Mouse (Mus musculus) cerebellum, postnatal 14 days (tissue): ENCODE results near the gene Sdhaf4.
"Not testable (repeated sequence)": the region's sequence is repeated elsewhere in the genome, so short reads cannot be mapped to it uniquely, and the experiment has no call there.

Experiments
- DNase-seq, 2 experiments: peaks; one replicate each; pipeline ENCODE4 v3.0.0; 2021; ENCODE audit warnings: mixed read lengths in 2 of 2

Sdhaf4 gene

DNA sequence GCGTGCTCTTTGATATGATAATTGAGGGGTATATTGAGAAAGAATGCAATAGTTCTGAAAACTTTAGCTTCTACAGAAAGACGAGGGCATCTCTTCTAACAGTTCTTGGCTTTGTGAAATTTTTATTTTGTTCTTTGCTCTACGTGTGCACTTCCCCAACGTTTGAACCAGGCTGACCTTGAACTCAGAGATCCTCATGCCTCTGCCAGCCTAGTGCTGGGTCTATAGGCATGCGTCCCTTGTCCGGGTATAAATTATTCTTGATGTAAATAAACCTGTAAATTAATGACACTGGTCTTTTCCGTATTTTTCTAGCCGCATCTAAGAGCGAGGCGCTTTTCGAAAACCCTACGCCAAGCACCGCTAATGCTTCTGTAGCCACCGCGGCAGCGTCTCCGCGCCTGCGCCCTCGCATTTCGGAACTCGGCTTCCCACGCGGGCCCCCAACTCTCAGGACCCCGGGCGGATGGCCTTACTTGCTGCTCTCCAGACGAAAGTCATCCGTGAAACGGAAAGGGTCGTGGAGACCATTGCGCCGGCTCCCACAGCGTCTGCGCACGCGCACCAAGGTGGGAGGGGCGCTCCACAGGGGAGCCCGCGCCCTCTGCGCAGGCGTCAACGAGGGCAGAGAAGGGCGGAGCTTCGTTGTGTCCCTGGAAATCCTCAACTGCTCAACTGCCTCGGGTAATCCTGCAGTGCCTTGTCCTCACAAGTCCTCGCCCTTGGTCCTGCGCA, at the start of gene Sdhaf4:
Gene Sdhaf4, minus strand, starts transcription at position 587 of the 735 bp plus-strand sequence.
- DNase-seq, result peak; percentile 95 to 97

GRCm38 (mm10) chr1:24046730-24047510, 41.5 kb upstream of the Sdhaf4 start:
- DNase-seq, result peak; percentile 10 to 18

DNA sequence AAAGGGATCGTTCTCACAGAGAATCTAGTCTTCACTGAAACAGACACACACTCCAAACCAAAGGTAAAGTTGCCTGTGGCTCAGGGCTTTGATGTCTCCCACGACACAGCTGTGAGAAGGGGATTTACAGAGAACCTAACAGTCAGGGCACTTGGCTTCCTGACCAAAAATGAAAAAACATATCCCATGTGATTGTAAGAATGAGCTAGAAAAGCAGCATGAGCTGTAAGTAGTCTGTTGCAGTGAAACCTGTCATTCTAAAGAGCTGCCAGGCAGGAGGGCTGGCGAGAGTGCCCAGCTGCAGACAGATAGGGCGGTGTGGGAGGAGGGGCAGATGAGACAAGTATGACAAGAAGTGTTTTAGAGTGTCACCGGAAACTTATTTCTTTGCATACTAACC, 40.2 kb upstream of the Sdhaf4 start:
- DNase-seq, result no peak

GRCm38 (mm10) chr1:24043007-24043406, 37.6 kb upstream of the Sdhaf4 start:
- no peak for DNase-seq

- peak; percentile 21 to 24 for DNase-seq
These were observed 28.4 kb upstream of the Sdhaf4 start for GRCm38 (mm10) chr1:24033759-24034423.

DNA sequence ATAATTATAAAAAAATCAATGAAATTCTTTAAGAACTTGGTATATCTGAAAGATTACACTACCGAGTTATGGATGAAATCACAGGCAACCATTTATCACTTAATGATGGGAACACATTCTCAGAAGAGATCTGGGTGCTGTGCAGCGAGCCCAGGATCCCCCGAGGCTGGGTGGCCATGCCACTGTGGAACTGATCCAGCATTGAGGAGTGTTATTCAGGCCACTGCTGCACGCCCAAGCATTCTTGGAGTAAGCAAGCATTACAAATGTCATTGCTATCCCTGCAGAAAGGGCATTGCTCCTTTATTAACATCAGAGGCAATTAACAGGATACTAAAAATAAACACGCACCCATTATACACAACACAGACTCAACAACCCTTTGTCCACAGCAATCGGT, 5.4 kb upstream of the Sdhaf4 start:
- no peak for DNase-seq

DNA sequence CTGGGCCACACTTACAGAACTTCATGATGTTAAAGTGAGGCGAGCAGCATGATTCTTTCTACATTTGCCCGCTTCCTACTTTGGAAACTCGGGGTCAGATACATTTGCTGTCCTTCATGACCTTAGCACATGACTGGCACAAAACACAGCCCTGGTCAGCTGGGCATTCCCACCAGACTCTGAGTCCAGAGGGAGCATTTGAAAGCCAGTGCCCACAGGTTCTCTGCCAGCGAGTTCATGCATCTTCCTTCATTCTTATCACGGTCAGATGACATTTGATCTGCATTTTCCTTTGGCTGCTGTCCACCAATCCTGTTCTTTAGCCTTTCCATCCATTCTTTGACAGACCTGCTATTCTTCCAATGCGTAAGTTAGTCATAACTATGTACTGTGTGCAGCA, 4.6 kb upstream of the Sdhaf4 start:
- DNase-seq, result no peak

DNA sequence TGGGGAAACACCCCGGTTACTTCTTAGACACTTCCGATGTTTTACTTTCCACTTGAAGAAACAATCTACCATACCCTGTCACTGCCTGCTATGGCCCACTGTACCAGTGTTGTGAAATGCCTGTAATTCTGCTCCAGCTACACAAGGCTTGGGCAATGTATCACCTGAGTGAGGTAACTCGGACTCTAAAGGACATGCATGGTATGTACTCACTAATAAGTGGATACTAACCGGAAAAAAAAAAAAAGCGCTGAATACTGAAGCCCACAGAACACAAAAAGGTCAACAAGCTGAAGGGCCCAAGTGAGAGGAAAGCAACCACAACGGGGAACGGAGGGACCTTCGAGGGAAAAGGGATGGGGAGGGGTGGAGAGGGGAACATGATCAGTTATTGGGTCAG, 2.2 kb upstream of the Sdhaf4 start:
- DNase-seq, result no peak

DNA sequence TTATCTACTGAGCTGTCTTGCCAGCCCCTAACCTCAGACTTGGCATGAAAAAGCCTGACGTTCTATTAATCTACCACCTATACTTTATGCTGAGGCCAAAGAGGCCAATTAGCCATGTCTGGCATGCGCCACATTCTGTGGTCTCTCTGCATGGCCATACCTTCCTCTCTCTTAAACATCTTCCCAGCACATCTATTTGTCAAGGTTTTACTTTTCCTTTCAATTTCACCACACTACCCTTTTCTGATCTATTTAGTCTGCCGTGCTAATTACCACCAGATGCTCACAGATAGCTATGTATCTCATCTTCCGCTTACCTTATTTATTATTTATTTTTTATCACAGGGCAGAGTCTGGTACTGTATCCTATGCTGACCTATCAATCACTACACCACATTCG, 6.1 kb downstream of the Sdhaf4 start:
- no peak for DNase-seq

DNA sequence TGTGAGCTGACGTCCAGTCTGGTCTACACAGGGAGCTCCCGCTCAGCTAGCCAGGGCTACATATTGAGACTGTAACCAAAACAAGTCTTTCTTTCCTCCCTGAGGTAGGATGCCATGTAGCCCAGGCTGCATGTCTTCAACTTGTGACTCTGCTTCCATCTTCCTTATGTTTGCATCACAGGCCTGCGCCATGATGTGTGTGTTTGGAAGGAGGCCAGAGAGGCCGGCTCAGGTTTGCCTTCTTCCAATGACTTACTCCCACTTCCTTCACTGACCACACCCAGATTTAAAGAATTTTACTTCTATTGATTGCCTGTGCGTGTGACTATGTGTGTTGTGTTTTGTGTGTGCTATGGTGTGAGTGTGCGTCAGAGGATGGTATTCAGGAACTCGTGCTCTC, 6.6 kb downstream of the Sdhaf4 start:
- no peak for DNase-seq

- DNase-seq, result no peak
These were observed 7.2 kb downstream of the Sdhaf4 start for GRCm38 (mm10) chr1:23998120-23998810.

DNA sequence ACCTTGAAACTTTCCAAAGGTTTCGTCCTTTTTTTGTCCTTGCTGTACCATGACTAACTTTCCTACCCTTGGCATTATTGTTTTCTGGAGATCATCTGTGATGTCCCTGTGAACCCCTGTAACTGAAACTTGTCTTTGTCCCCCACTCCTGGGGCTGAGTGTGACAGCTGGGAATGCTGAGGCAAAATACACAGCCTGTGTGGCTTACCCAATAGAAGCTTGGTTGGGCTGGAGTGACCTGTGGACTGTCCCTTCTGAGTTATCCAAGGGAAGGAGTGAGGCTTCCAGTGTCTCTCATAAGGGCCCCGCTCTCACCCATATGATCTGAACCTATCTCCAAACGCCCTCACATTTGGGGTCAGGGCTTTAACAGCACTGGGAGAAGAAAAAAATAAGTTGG, 8.0 kb downstream of the Sdhaf4 start:
- no peak for DNase-seq

GRCm38 (mm10) chr1:23995420-23995819, 10.0 kb downstream of the Sdhaf4 start:
- DNase-seq, result no peak

- no peak for DNase-seq
These were observed 22.3 kb downstream of the Sdhaf4 start for GRCm38 (mm10) chr1:23983118-23983517.

DNA sequence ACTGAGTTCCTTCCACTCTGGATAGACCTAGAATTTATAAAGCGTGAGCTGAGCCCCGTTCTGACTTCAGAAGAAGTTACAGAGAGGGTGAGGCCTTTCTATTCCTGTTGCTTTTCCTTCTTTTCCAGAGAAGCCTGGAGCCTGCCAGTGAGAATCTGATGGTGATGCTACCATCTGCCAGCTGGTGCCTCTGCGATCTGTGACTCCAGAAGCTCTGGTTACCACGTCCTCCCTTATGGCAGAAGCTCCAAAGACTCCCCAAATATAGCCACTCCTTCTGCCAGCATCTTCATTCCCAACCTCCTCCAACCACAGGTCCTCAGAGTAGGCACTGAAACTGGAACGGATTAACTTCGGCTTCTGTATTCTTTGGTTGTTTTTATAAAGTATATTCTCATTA, 27.2 kb downstream of the Sdhaf4 start:
- no peak for DNase-seq

GRCm38 (mm10) chr1:23971159-23971558, 34.3 kb downstream of the Sdhaf4 start:
- DNase-seq, result not testable (repeated sequence)

GRCm38 (mm10) chr1:23968027-23968725, 37.3 kb downstream of the Sdhaf4 start:
- no peak for DNase-seq

- DNase-seq, result no peak
These were observed 39.2 kb downstream of the Sdhaf4 start for GRCm38 (mm10) chr1:23966226-23966625.

DNA sequence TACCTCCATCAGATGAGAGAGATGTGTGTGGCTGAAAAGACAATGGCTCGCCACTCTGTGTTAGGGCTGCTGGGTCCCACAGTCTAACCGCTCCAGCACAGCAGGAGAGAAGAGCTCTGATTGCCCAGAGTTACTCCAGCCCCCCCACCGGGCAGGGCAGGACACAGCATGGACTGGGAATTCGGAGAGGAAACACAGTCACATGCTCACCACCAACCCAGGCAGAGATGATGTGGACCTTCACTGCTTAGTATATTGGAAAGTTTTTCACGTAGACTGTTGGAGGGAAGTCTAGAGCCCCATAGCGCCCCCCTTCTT, 46.1 kb downstream of the Sdhaf4 start:
- peak in 1 of 2 experiments; percentile 5 for DNase-seq

GRCm38 (mm10) chr1:23958668-23959414, 46.6 kb downstream of the Sdhaf4 start:
- DNase-seq, result no peak

- DNase-seq, result no peak
These were observed 47.4 kb downstream of the Sdhaf4 start for GRCm38 (mm10) chr1:23958101-23958500.

GRCm38 (mm10) chr1:23955539-23955938, 49.9 kb downstream of the Sdhaf4 start:
- DNase-seq, result no peak
